Mouse (Mus musculus) G1E (cell line): ENCODE measurements around the gene Brd7. TPM values are rescaled to one million over a fixed set of nuclear protein-coding genes. Genes with fewer than 3 reads are reported as not detected.
A peak's percentile ranks its signal among the peaks of the same experiment; 100 is the strongest.

Source experiments
- ATAC-seq: 2 replicates; pipeline ENCODE4 v1.8.0; 2016; ENCODE audit warnings: mild to moderate bottlenecking; ENCODE audit not compliant: insufficient number of reproducible peaks, poor library complexity, low FRiP score, severe bottlenecking; ENCODE audit errors: extremely low read depth
- DNase-seq: peaks from one replicate; pipeline ENCODE4 v3.0.0; 2012; ENCODE audit warnings: low spot score
- H3K27me3 ChIP-seq: 2 replicates; pipeline ENCODE4 v1.6.1; 2012; ENCODE audit warnings: mild to moderate bottlenecking, low read length, inconsistent platforms; ENCODE audit not compliant: insufficient read depth
- H3K36me3 ChIP-seq: replicated peaks from 2 replicates; pipeline ENCODE3; 2012; ENCODE audit warnings: mild to moderate bottlenecking, inconsistent platforms
- H3K4me1 ChIP-seq: 2 replicates; pipeline ENCODE4 v1.6.1; 2012; ENCODE audit warnings: low read depth, low read length, inconsistent platforms, mixed read lengths; ENCODE audit not compliant: insufficient read depth
- H3K4me3 ChIP-seq: 2 replicates; pipeline ENCODE4 v1.5.1; 2012; ENCODE audit warnings: low read depth, mild to moderate bottlenecking, inconsistent platforms, low read length, moderate library complexity, mixed read lengths
- H3K9me3 ChIP-seq: replicated peaks from 2 replicates; pipeline ENCODE4 v1.6.1; 2012; ENCODE audit warnings: inconsistent platforms
- CTCF ChIP-seq: IDR thresholded peaks from 2 replicates; pipeline ENCODE4 v1.5.1; 2012; ENCODE audit warnings: low read depth, low read length, inconsistent platforms, mixed read lengths
- GATA1 ChIP-seq: IDR thresholded peaks from 2 replicates; pipeline ENCODE4 v1.6.1; 2012; ENCODE audit warnings: borderline replicate concordance, low read length, inconsistent platforms, mixed read lengths
- GATA2 ChIP-seq: IDR thresholded peaks from 2 replicates; pipeline ENCODE4 v1.6.1; 2012; ENCODE audit warnings: low read depth, low read length, inconsistent platforms, borderline replicate concordance
- POLR2AphosphoS5 ChIP-seq: IDR thresholded peaks from 2 replicates; pipeline ENCODE4 v1.6.1; 2012; ENCODE audit warnings: low read depth, low read length, inconsistent platforms; ENCODE audit not compliant: insufficient replicate concordance
- TAL1 ChIP-seq: conservative IDR thresholded peaks from 2 replicates; pipeline ENCODE4 v1.6.1; 2012; ENCODE audit warnings: low read depth, low read length, inconsistent platforms, mixed read lengths
- polyA plus RNA-seq: library from polyadenylated mRNA; stranded (reverse); fragments of >175 nt; gene quantifications from 2 replicates; pipeline ENCODE4 v1.2.3, GENCODE M21; 2012
- total RNA-seq, 2 experiments: library from RNA; stranded (forward) in 1 of 2; stranded (reverse) in 1 of 2; fragments of 200-1000 nt in 1 of 2; fragments of >200 nt in 1 of 2; fragmentation: Nextera tagmentation in 1 of 2; gene quantifications; 2 replicates each; pipeline ENCODE4 v1.2.3; 2014 to 2017

The Brd7 gene
- total and polyA plus RNA-seq, 3 experiments: 90.0 to 374 (median 99.4) TPM

DNA sequence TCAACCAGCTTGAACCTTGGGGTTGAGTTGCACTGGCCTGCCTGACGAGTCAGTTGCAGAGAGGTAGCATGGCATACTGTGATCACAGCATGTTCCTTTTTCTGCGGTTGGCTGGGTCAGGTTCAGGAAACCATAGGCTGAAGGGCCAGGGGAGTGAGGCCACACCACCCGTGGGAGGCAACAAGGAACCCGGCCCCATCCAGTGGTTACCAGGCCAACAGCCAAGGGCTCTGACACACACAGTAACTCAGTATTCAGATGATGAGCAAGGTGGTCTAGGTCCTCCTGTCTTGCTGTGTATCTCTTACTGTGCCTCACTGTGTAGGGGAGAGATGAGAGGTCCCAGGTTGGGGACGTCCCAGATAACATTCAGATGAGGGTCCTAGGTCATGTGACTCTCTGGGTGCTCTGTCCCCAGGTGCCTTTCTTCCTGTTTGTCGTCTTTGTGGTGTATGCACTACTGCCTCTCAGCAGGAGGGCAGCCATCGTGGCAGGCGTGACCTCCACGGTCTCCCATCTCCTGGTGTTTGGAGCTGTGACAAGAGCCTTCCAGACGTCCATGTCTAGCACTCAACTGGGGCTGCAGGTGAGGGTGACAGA is 52.6 kb downstream of the Brd7 start:
- H3K9me3 ChIP-seq: no peaks in the 10 kb centered on the region
- H3K27me3 ChIP-seq: no peaks in the 10 kb centered on the region
- DNase-seq: no peak
- H3K4me3 ChIP-seq: no peak overlapping the region
- peaks cover 75% of the 10 kb centered on the region for H3K4me1 ChIP-seq
- 0 out of 2 replicates have a peak, but pooled peaks have one; percentile 16 for ATAC-seq
- H3K36me3 ChIP-seq: peaks cover 91% of the 10 kb centered on the region
- TF ChIP-seq CTCF: no peak
- no peak for TF ChIP-seq GATA1
- no peak for TF ChIP-seq GATA2
- TF ChIP-seq POLR2AphosphoS5: no peak
- no peak for TF ChIP-seq TAL1

- H3K36me3 ChIP-seq: peaks cover 91% of the 10 kb centered on the region
- no peak for DNase-seq
- no peak overlapping the region for H3K4me3 ChIP-seq
- H3K27me3 ChIP-seq: no peaks in the 10 kb centered on the region
- no peak for ATAC-seq
- H3K4me1 ChIP-seq: peaks cover 75% of the 10 kb centered on the region
- TF ChIP-seq GATA1 (no peak), TAL1 (no peak), CTCF (no peak), GATA2 (no peak), POLR2AphosphoS5 (no peak)
- no peaks in the 10 kb centered on the region for H3K9me3 ChIP-seq
Measured at GRCm38 (mm10) chr8:88307736-88308135, 54.3 kb downstream of the Brd7 start.

GRCm38 (mm10) chr8:88306511-88306910 is 55.5 kb downstream of the Brd7 start:
- DNase-seq: no peak
- peaks cover 90% of the 10 kb centered on the region for H3K36me3 ChIP-seq
- no peak for TF ChIP-seq CTCF
- no peak for TF ChIP-seq TAL1
- TF ChIP-seq GATA1: no peak
- no peak for TF ChIP-seq GATA2
- no peak for TF ChIP-seq POLR2AphosphoS5
- no peaks in the 10 kb centered on the region for H3K9me3 ChIP-seq
- ATAC-seq: no peak
- no peaks in the 10 kb centered on the region for H3K27me3 ChIP-seq
- peak overlapping the region; percentile 25; the same call in 1 of the 2 replicates for H3K4me3 ChIP-seq
- H3K4me1 ChIP-seq: peaks cover 80% of the 10 kb centered on the region

DNA sequence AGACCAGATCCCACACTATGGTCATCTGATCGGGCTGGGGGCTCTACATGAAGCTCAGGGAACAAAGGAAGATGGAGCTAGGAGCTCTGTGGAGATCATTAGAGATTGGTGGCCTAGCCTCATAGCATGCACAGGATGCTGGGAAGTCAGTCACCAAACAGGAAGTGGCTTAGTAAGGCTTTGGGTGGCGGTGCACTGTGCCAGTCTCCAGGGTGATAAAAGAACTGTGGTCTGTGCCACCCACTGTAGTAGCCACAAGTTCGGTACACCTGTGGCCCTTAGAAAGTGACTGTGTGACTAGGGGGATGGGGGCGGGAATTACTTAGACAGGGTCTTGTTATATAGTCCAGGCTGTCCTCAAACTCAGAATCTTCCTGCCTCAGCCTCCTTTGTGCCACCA is 56.2 kb downstream of the Brd7 start:
- H3K4me1 ChIP-seq: peaks cover 82% of the 10 kb centered on the region
- H3K27me3 ChIP-seq: no peaks in the 10 kb centered on the region
- no peak overlapping the region; the same call in 1 of the 2 replicates for H3K4me3 ChIP-seq
- peaks cover 90% of the 10 kb centered on the region for H3K36me3 ChIP-seq
- no peak for TF ChIP-seq GATA1
- TF ChIP-seq GATA2: no peak
- no peak for TF ChIP-seq TAL1
- no peak for TF ChIP-seq CTCF
- TF ChIP-seq POLR2AphosphoS5: no peak
- ATAC-seq (no peak), DNase-seq (no peak)
- H3K9me3 ChIP-seq: no peaks in the 10 kb centered on the region

- H3K4me3 ChIP-seq: peak overlapping the region; percentile 73
- H3K27me3 ChIP-seq: no peaks in the 10 kb centered on the region
- DNase-seq (no peak), ATAC-seq (no peak)
- no peak for TF ChIP-seq POLR2AphosphoS5
- no peak for TF ChIP-seq TAL1
- no peak for TF ChIP-seq GATA2
- no peak for TF ChIP-seq CTCF
- TF ChIP-seq GATA1: no peak
- peaks cover 89% of the 10 kb centered on the region for H3K4me1 ChIP-seq
- peaks cover 92% of the 10 kb centered on the region for H3K36me3 ChIP-seq
- H3K9me3 ChIP-seq: no peaks in the 10 kb centered on the region
Measured at GRCm38 (mm10) chr8:88301589-88302437, 60.2 kb downstream of the Brd7 start.

GRCm38 (mm10) chr8:88299907-88300603 is 61.9 kb downstream of the Brd7 start:
- H3K4me1 ChIP-seq: peaks cover 94% of the 10 kb centered on the region
- peak; percentile 82 for ATAC-seq
- DNase-seq: peak; percentile 89
- no peak for TF ChIP-seq GATA2
- TF ChIP-seq TAL1: no peak
- TF ChIP-seq CTCF: no peak
- TF ChIP-seq GATA1: no peak
- no peak for TF ChIP-seq POLR2AphosphoS5
- H3K27me3 ChIP-seq: no peaks in the 10 kb centered on the region
- peaks cover 95% of the 10 kb centered on the region for H3K36me3 ChIP-seq
- no peaks in the 10 kb centered on the region for H3K9me3 ChIP-seq
- peak overlapping the region; percentile 73 for H3K4me3 ChIP-seq
